Mouse (Mus musculus) brain, embryonic 14.5 days (tissue): ENCODE data around the gene Stk36. TPM values are rescaled to one million over a fixed set of nuclear protein-coding genes. Genes with fewer than 3 reads are reported as not detected.

ENCODE experiments used
- DNase-seq: peaks from one replicate; pipeline ENCODE4 v3.0.0-alpha.2; 2011; ENCODE audit warnings: low read depth
- CTCF ChIP-seq: fragments of 200-500 bp; IDR thresholded peaks from 2 replicates; pipeline ENCODE4 v1.5.1; 2012; ENCODE audit warnings: inconsistent platforms, mild to moderate bottlenecking, moderate library complexity, borderline replicate concordance; ENCODE audit not compliant: insufficient read depth, insufficient read length; ENCODE audit errors: extremely low read depth
- POLR2A ChIP-seq: fragments of 200-500 bp; IDR thresholded peaks from 2 replicates; pipeline ENCODE4 v1.6.1; 2012; ENCODE audit warnings: mild to moderate bottlenecking, inconsistent platforms, borderline replicate concordance; ENCODE audit not compliant: poor library complexity, insufficient read depth, insufficient read length, severe bottlenecking; ENCODE audit errors: extremely low read depth
- polyA plus RNA-seq: library from polyadenylated mRNA; depleted of rRNA; stranded (reverse); fragments of >200 nt; gene quantifications from 2 replicates; pipeline ENCODE4 v1.2.3, GENCODE M21; 2012; rRNA removed

Gene Stk36
- polyA plus RNA-seq, 1 experiment: 29.7 TPM

GRCm38 (mm10) chr1:74624183-74624582, 22.9 kb downstream of the Stk36 start:
- TF ChIP-seq POLR2A: no peak
- TF ChIP-seq CTCF: no peak
- DNase-seq: no peak

- TF ChIP-seq POLR2A: no peak
- TF ChIP-seq CTCF: no peak
- no peak for DNase-seq
Observed at GRCm38 (mm10) chr1:74626076-74626475, 24.8 kb downstream of the Stk36 start.

GRCm38 (mm10) chr1:74628001-74628400, 26.8 kb downstream of the Stk36 start:
- no peak for DNase-seq
- TF ChIP-seq CTCF (no peak), POLR2A (no peak)

- DNase-seq: no peak
- no peak for TF ChIP-seq CTCF
- no peak for TF ChIP-seq POLR2A
Observed at GRCm38 (mm10) chr1:74632734-74633133, 31.5 kb downstream of the Stk36 start.

- TF ChIP-seq CTCF (no peak), POLR2A (no peak)
- no peak for DNase-seq
Observed at GRCm38 (mm10) chr1:74643524-74643923, 42.3 kb downstream of the Stk36 start.

- TF ChIP-seq POLR2A (no peak), CTCF (peak; percentile 45; the same call in 1 of the 2 replicates)
- peak; percentile 50 for DNase-seq
Observed at GRCm38 (mm10) chr1:74643926-74644325, 42.7 kb downstream of the Stk36 start.

GRCm38 (mm10) chr1:74661448-74662195, 60.4 kb downstream of the Stk36 start, which contains the start of gene Ttll4:
Ttll4 (plus strand) TSS chr1:74661745.
- TF ChIP-seq CTCF: peak; percentile 67
- TF ChIP-seq POLR2A: 0 out of 2 replicates have a peak, but pooled peaks have one; percentile 32
- DNase-seq: peak; percentile 99

GRCm38 (mm10) chr1:74662253-74662865, 61.1 kb downstream of the Stk36 start:
- TF ChIP-seq CTCF (no peak), POLR2A (no peak)
- DNase-seq: peak; percentile 30

GRCm38 (mm10) chr1:74665153-74665552, 63.9 kb downstream of the Stk36 start:
- no peak for DNase-seq
- TF ChIP-seq POLR2A (no peak), CTCF (no peak)

- no peak for TF ChIP-seq POLR2A
- no peak for TF ChIP-seq CTCF
- DNase-seq: no peak
Observed at GRCm38 (mm10) chr1:74668371-74668770, 67.1 kb downstream of the Stk36 start.

GRCm38 (mm10) chr1:74672731-74673130, 71.5 kb downstream of the Stk36 start:
- no peak for TF ChIP-seq POLR2A
- no peak for TF ChIP-seq CTCF
- DNase-seq: no peak

GRCm38 (mm10) chr1:74676863-74677262, 75.6 kb downstream of the Stk36 start:
- peak; percentile 22 for DNase-seq
- no peak for TF ChIP-seq POLR2A
- TF ChIP-seq CTCF: no peak

- TF ChIP-seq CTCF (no peak), POLR2A (no peak)
- no peak for DNase-seq
Observed at GRCm38 (mm10) chr1:74677843-74678242, 76.6 kb downstream of the Stk36 start.

Other genes with a start within 250 kb of the Stk36 start
- gene Catip, start 239.3 kb upstream of the Stk36 start, polyA plus RNA-seq: 1.0 and 3.1 TPM in 2 replicates
- 3.2 and 4.0 TPM in 2 replicates for gene Slc11a1, start 226.2 kb upstream of the Stk36 start, polyA plus RNA-seq
- gene Ctdsp1, start 209.9 kb upstream of the Stk36 start, polyA plus RNA-seq: 34.3 and 40.9 TPM in 2 replicates
- 0.03 and 0.08 TPM in 2 replicates for gene Vil1, start 192.1 kb upstream of the Stk36 start, polyA plus RNA-seq
- 53.1 and 56.2 TPM in 2 replicates for gene Cnot9, start 95.4 kb upstream of the Stk36 start, polyA plus RNA-seq
- 3.2 and 3.8 TPM in 2 replicates for gene Plcd4, start 58.6 kb upstream of the Stk36 start, polyA plus RNA-seq
- gene Usp37, start 57.2 kb upstream of the Stk36 start, polyA plus RNA-seq: 12.0 and 15.5 TPM in 2 replicates
- gene Zfp142, start 13.2 kb upstream of the Stk36 start, polyA plus RNA-seq: 26.1 and 26.8 TPM in 2 replicates
- 27.0 and 31.1 TPM in 2 replicates for gene Bcs1l, start 13.2 kb upstream of the Stk36 start, polyA plus RNA-seq
- 115 and 142 TPM in 2 replicates for gene Rnf25, start within 50 bp of the Stk36 start, polyA plus RNA-seq
- gene Ttll4, start 60.3 kb downstream of the Stk36 start, polyA plus RNA-seq: 35.0 and 45.0 TPM in 2 replicates
- gene Cyp27a1, start 112.1 kb downstream of the Stk36 start, polyA plus RNA-seq: 2.0 and 2.1 TPM in 2 replicates
- 0.09 and 0.10 TPM in 2 replicates for gene Prkag3, start 147.8 kb downstream of the Stk36 start, polyA plus RNA-seq
- gene Wnt6, start 170.4 kb downstream of the Stk36 start, polyA plus RNA-seq: 4.4 and 9.1 TPM in 2 replicates
- 0.73 and 0.77 TPM in 2 replicates for gene Wnt10a, start 190.1 kb downstream of the Stk36 start, polyA plus RNA-seq